Mouse (Mus musculus) limb, embryonic 10.5 days (tissue): ENCODE measurements around the gene Gm10681. TPM values are rescaled to one million over a fixed set of nuclear protein-coding genes. Genes with fewer than 3 reads are reported as not detected.
"Not testable (repeated sequence)": the region's sequence is repeated elsewhere in the genome, so short reads cannot be mapped to it uniquely, and the experiment has no call there.

Source experiments
- DNase-seq: peaks from one replicate; pipeline ENCODE4 v3.0.0-alpha.2; 2017; ENCODE audit warnings: low spot score
- H3K27ac ChIP-seq: fragments of 300-500 bp; sonication (generic); 2 replicates; pipeline ENCODE4 v1.5.1; 2016; ENCODE audit warnings: mild to moderate bottlenecking
- H3K27me3 ChIP-seq: fragments of 300-500 bp; sonication (generic); 2 replicates; pipeline ENCODE4 v1.6.1; 2016; ENCODE audit warnings: low read depth, mild to moderate bottlenecking; ENCODE audit not compliant: poor library complexity, severe bottlenecking
- H3K36me3 ChIP-seq: fragments of 300-500 bp; sonication (generic); 2 replicates; pipeline ENCODE4 v1.6.1; 2016; ENCODE audit warnings: mild to moderate bottlenecking, moderate library complexity
- H3K4me1 ChIP-seq: fragments of 300-500 bp; sonication (generic); 2 replicates; pipeline ENCODE4 v1.6.1; 2016
- H3K4me3 ChIP-seq: fragments of 300-500 bp; sonication (generic); 2 replicates; pipeline ENCODE4 v1.5.1; 2016; ENCODE audit warnings: mild to moderate bottlenecking, moderate library complexity
- H3K9me3 ChIP-seq: fragments of 300-500 bp; sonication (generic); replicated peaks from 2 replicates; pipeline ENCODE4 v1.6.1; 2016; ENCODE audit warnings: mild to moderate bottlenecking
- WGBS: fragments of 180-500 bp; shearing (Covaris S2); methylation state at CpG from one replicate; pipeline ENCODE4 v1.1.7; 2016; 5-methylcytosine and 5-hydroxymethylcytosine counted together
- polyA plus RNA-seq: library from polyadenylated mRNA; unstranded; fragments of >200 nt; fragmentation: Nextera tagmentation; extraction: Ambion mirVana; gene quantifications from 2 replicates; pipeline ENCODE4 v1.2.1, GENCODE M21; 2016

Gm10681 gene
- polyA plus RNA-seq, 1 experiment from 2014 or later: not detected

DNA sequence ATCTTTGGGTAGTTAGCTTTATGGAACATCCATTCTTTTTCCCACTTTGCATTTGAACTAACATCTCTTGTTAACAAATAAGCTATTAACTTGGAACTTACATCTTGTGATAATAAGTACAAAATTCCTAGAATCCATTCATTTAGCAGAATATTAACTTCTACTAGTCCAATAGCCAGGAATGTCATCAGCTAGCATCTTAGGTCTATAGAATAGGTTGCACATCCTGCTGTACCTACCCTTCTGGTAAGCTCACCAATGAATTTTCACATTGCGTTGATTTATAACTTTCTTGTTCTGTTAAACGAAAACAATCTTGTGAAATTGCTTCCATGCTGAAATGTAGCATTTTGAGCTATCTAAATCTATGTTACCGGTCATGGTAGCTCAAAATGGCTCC is 23.7 kb downstream of the Gm10681 start:
- no CpG with 5 or more reads among the region's 3 CpGs for WGBS
- not testable (repeated sequence) for H3K36me3 ChIP-seq, H3K9me3 ChIP-seq, H3K27me3 ChIP-seq, H3K4me1 ChIP-seq, DNase-seq, H3K27ac ChIP-seq, H3K4me3 ChIP-seq

DNA sequence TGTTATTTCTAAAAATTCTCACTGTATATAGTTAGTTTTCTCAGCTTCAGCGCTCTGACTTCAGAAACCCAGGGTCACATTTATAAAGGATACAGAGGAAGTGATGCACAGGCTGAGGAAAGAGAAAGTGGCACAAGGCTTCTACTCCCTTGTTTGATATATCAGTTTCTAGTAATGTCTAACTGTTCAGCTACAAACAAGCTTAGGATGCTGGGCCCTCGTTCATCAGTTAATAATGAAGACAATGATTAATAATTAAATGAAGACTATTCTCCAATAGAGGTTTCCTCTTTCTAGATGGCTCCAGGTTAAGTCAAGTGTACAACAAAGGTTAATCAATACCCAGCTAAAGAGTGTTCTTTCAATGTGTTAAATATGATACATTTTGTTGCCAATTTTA is 24.8 kb downstream of the Gm10681 start:
- not testable (repeated sequence) for H3K36me3 ChIP-seq, H3K27ac ChIP-seq, H3K27me3 ChIP-seq, DNase-seq, H3K4me3 ChIP-seq, H3K9me3 ChIP-seq, H3K4me1 ChIP-seq
- no CpG with 5 or more reads among the region's 2 CpGs for WGBS

DNA sequence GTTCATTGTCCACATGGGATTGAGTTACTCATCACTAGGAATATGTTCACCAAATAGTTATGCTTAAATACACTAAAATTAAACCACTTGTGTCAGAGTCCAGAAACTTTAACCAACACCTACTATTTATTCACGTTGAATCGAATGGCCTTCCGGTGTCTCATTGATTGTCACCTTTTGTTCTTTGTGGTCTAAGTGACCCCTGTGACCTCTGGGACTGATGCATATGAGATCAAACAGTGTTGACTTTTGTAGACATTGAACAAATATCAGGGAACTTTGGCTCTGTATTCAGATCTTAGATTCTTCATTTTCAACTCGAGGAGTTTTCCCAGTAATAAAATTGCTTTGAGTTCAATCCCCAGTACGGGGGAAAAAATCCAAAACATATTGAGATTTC is 27.9 kb downstream of the Gm10681 start:
- H3K9me3 ChIP-seq, DNase-seq, H3K36me3 ChIP-seq, H3K27me3 ChIP-seq, H3K4me1 ChIP-seq, H3K27ac ChIP-seq, H3K4me3 ChIP-seq: not testable (repeated sequence)
- no CpG with 5 or more reads among the region's 5 CpGs for WGBS

DNA sequence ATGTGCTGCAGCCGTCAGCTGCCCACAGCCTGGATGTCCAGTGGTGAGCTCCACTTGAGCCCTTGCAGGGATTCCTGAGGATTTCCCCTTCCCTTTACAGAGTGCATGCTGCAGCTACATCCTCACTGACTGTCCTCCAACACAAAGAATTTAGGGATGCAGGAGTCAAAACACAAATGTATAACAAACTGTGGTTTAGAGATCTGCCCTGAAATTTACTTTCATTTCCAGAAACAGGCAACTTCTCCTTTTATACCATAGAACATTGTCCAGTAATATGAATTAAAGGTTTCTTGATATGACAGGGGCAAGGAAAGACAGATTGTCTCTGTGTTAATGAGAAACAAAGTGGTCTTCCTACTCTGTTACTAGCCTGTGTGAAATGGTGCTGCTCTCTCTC is 37.8 kb downstream of the Gm10681 start:
- not testable (repeated sequence) for H3K27ac ChIP-seq, H3K4me3 ChIP-seq, H3K36me3 ChIP-seq, H3K9me3 ChIP-seq, DNase-seq, H3K4me1 ChIP-seq, H3K27me3 ChIP-seq
- WGBS: no CpG with 5 or more reads among the region's 1 CpGs

DNA sequence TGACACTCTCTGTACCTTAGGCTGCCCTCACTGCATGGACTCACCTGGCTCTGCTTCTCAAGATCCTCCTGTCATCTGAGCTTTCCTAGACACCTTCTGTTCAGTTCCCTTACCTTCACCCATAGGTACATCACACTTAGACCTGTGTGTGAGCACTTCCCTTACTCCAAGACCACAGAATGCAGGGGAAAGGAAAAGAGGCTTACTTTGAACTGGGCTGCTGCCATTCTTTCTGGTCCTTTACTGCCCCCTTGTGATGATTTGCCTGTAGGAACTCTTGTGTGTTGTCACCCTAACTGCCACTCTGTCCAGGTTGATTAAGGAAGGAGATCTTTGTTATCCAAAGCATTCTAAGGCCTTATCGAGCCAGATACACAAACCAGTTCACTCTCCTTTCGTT is 38.4 kb downstream of the Gm10681 start:
- WGBS: no CpG with 5 or more reads among the region's 2 CpGs
- not testable (repeated sequence) for H3K9me3 ChIP-seq, H3K36me3 ChIP-seq, H3K27me3 ChIP-seq, DNase-seq, H3K27ac ChIP-seq, H3K4me1 ChIP-seq, H3K4me3 ChIP-seq

DNA sequence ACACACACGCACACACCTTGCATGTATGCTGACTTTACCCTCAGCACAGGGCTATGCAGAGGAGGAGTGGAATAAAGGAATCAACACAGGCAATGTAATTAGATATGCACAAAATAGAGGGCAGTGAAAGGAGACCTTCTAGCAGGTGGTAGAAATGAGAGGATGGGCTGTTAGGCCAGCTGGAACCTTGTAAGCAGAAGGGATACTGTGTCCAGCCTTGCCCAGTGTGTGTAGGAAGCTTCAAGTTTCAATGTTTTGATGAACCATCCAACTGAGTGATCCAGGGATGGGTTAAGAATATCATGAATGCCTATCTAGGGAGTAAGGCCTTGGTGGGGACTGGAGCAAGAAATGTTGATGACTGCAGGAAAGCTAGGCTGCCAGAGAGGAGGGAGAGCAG is 40.1 kb downstream of the Gm10681 start:
- not testable (repeated sequence) for H3K36me3 ChIP-seq, H3K9me3 ChIP-seq, H3K4me1 ChIP-seq, H3K27ac ChIP-seq, DNase-seq, H3K27me3 ChIP-seq, H3K4me3 ChIP-seq
- WGBS: 100% methylated on average over 1 of the region's 1 CpGs

DNA sequence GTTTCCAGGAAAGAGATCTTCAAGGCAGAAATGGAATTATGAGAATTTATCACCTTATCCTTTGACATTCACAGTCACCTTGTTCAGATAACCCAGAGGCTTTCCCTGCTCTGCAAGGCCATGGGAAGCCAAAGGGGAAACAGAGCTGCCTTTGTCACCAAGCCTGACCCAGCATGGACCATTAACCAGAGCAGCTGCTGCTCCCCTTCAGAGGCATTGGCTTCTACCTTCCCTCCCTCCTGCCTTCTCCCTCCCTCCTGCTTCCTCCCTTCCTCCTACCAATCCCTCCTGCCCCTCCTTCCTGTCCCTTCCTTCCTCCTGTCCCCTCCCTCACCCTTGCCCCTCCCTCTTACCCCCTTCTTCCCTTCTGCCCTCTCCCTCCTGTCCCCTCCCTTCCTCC is 41.0 kb downstream of the Gm10681 start:
- H3K4me1 ChIP-seq, H3K27ac ChIP-seq, DNase-seq, H3K4me3 ChIP-seq, H3K9me3 ChIP-seq, H3K36me3 ChIP-seq, H3K27me3 ChIP-seq: not testable (repeated sequence)

DNA sequence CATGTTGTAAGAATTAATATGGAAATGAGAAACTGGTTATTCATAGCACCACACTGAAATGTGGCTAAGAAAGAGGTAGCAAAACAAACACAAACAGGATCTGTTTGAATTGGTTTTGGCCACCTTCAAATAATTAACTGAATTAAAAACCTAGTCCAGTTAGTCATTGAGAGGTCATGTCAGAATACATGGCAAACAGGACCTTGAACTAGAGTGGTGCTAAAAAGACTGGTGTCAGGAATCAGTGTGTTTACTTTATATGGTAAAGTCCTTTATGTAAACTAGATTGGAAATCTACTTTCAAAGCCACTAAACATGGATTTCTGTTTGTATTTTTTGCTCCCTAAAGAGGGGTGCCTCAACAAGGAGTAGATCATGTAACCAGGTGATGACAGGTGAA is 63.6 kb downstream of the Gm10681 start:
- H3K27me3 ChIP-seq, H3K9me3 ChIP-seq, DNase-seq, H3K4me3 ChIP-seq, H3K36me3 ChIP-seq, H3K27ac ChIP-seq, H3K4me1 ChIP-seq: not testable (repeated sequence)

DNA sequence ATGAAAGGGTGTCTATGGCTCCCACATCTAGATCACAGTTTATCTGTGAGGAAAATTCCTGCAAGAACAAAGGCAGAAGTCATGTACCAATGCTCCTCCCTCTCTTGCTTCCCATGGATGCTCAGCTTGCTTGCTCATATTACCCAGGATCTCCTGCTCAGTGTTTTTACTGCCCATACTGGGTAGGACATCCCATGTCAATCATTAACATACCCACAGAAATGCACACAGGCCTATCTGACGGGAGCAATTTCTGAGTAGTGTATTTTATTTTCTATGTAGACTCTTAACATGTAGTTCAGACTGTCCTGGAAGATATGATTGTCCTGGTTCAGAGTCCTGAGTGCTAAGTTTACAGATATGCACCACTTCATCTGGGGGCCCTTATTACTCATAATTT is 64.1 kb downstream of the Gm10681 start:
- H3K36me3 ChIP-seq, H3K4me1 ChIP-seq, H3K4me3 ChIP-seq, H3K27ac ChIP-seq, H3K9me3 ChIP-seq, DNase-seq, H3K27me3 ChIP-seq: not testable (repeated sequence)
- WGBS: no CpG with 5 or more reads among the region's 1 CpGs

DNA sequence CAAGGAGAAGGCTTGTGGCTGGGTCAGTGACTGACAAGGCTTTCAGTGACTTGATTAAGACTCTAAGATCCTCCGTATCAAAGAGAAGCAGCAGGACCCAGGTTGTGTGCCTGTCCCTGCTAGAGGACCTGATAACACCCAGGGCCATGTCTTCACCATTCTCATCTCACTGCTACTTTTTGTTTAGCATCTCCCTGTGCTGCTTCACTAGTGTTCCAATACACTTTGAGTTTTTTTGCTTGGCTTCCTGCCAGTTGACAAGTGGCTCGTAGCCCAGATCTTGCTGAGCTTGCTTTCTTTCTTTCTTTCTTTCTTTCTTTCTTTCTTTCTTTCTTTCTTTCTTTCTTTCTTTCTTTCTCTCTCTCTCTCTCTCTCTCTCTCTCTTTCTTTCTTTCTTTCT is 65.8 kb downstream of the Gm10681 start:
- not testable (repeated sequence) for H3K27me3 ChIP-seq, H3K27ac ChIP-seq, H3K36me3 ChIP-seq, H3K4me3 ChIP-seq, DNase-seq, H3K4me1 ChIP-seq, H3K9me3 ChIP-seq
- 71% methylated on average over 1 of the region's 2 CpGs for WGBS

DNA sequence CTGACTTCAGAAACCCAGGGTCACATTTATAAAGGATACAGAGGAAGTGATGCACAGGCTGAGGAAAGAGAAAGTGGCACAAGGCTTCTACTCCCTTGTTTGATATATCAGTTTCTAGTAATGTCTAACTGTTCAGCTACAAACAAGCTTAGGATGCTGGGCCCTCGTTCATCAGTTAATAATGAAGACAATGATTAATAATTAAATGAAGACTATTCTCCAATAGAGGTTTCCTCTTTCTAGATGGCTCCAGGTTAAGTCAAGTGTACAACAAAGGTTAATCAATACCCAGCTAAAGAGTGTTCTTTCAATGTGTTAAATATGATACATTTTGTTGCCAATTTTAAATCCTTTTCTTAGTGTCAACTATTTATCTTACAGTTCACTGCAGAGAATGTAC is 78.2 kb downstream of the Gm10681 start, which contains the start of gene Hsd3b4:
TSS of gene Hsd3b4 (minus strand) at position 101 of the 400 bp plus-strand sequence.
- H3K36me3 ChIP-seq, H3K4me1 ChIP-seq, H3K27ac ChIP-seq, H3K9me3 ChIP-seq, DNase-seq, H3K4me3 ChIP-seq, H3K27me3 ChIP-seq: not testable (repeated sequence)
- no CpG with 5 or more reads among the region's 1 CpGs for WGBS

DNA sequence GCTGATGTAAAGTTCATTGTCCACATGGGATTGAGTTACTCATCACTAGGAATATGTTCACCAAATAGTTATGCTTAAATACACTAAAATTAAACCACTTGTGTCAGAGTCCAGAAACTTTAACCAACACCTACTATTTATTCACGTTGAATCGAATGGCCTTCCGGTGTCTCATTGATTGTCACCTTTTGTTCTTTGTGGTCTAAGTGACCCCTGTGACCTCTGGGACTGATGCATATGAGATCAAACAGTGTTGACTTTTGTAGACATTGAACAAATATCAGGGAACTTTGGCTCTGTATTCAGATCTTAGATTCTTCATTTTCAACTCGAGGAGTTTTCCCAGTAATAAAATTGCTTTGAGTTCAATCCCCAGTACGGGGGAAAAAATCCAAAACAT is 81.4 kb downstream of the Gm10681 start:
- no CpG with 5 or more reads among the region's 5 CpGs for WGBS
- H3K27me3 ChIP-seq, H3K4me3 ChIP-seq, H3K4me1 ChIP-seq, DNase-seq, H3K27ac ChIP-seq, H3K9me3 ChIP-seq, H3K36me3 ChIP-seq: not testable (repeated sequence)
